Mouse (Mus musculus) cortical plate, adult 2 months (tissue): ENCODE results near the gene Cobl.

Experiments
- CTCF ChIP-seq: fragments of 200-500 bp; IDR thresholded peaks from 2 replicates; pipeline ENCODE4 v1.5.1; 2011; ENCODE audit warnings: mild to moderate bottlenecking, control low read depth, low read length; ENCODE audit not compliant: insufficient read depth; ENCODE audit errors: extremely low read depth
- POLR2A ChIP-seq: fragments of 200-500 bp; IDR thresholded peaks from 2 replicates; pipeline ENCODE4 v1.6.1; 2011; ENCODE audit warnings: mild to moderate bottlenecking, low read length, control low read depth; ENCODE audit not compliant: insufficient read depth; ENCODE audit errors: extremely low read depth

DNA sequence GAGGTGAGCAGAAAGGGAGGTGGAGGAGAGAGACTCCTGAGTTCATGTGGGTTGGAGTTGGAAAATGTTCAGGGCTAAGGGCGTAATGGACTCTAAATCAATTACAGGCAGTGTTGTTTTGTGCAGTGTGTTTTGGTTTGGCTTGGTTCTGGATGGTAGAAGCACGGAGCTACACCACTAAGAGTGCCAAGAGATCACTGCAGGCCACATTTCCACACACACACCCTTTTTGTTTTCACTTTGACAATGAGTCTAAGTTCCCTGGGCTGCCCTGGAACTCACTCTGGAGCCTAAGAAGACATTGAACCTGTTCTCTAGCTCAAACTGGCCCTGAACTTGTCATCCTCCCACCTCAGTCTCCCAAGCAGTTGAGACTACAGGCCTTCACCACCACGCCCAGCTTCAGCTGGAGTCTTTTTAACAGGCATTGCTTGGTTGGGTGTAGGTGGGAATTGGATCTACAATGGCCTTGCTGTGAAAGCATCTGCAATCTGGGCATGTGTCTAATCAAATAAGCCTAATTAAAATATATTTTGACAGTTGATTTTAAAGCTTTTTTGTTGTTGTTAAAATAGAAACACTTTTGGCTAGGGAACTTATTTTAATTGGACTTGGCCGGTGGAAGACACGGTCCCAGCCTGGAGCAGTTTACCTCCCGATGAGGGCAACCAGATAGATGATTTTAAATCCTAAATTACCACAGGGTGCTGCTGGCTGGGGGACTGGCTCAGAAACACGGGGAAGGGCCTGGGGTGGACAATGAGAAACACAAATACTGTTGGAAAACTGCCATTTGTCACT, 4.8 kb downstream of the Cobl start:
- TF ChIP-seq POLR2A, result no peak
- no peak for TF ChIP-seq CTCF
